Mouse (Mus musculus) heart, embryonic 14.5 days (tissue): ENCODE measurements around the gene Jph3. TPM values are rescaled to one million over a fixed set of nuclear protein-coding genes. Genes with fewer than 3 reads are reported as not detected.

Source experiments
- ATAC-seq: fragments of 200-750 bp; cut with Nextera tagmentation; 2 replicates; pipeline ENCODE4 v1.8.0; 2017; ENCODE audit warnings: low read depth, moderate TSS enrichment; ENCODE audit not compliant: insufficient number of reproducible peaks, insufficient read depth, low FRiP score
- H3K27ac ChIP-seq, 2 experiments: fragments of 200-500 bp in 1 of 2; fragments of 300-500 bp in 1 of 2; sonication (generic) in 1 of 2; replicated peaks in 1 of 2; 2 replicates each; pipeline ENCODE4 v1.5.1; 2012 to 2014; ENCODE audit warnings: low read depth in 2 of 2, low read length in 2 of 2, control low read depth in 1 of 2, mild to moderate bottlenecking in 1 of 2, mixed read lengths in 1 of 2; ENCODE audit not compliant: control insufficient read depth in 1 of 2, insufficient read depth in 1 of 2
- H3K27me3 ChIP-seq: fragments of 300-500 bp; sonication (generic); 2 replicates; pipeline ENCODE4 v1.6.1; 2014; ENCODE audit warnings: mild to moderate bottlenecking, low read length, control low read depth; ENCODE audit not compliant: control insufficient read depth, insufficient read depth
- H3K36me3 ChIP-seq: fragments of 300-500 bp; sonication (generic); 2 replicates; pipeline ENCODE4 v1.6.1; 2014; ENCODE audit warnings: mild to moderate bottlenecking, control low read depth, low read length, mixed read lengths; ENCODE audit not compliant: control insufficient read depth, insufficient read depth
- H3K4me1 ChIP-seq, 2 experiments: fragments of 200-500 bp in 1 of 2; fragments of 300-500 bp in 1 of 2; sonication (generic) in 1 of 2; 2 replicates each; pipeline ENCODE4 v1.6.1; 2012 to 2014; ENCODE audit warnings: low read length in 2 of 2, control low read depth in 1 of 2, mixed read lengths in 1 of 2; ENCODE audit not compliant: control insufficient read depth in 2 of 2, insufficient read depth in 2 of 2
- H3K4me2 ChIP-seq: fragments of 300-500 bp; sonication (generic); 2 replicates; pipeline ENCODE4 v1.6.1; 2014; ENCODE audit warnings: mild to moderate bottlenecking, low read length
- H3K4me3 ChIP-seq, 2 experiments: fragments of 200-500 bp in 1 of 2; fragments of 300-500 bp in 1 of 2; sonication (generic) in 1 of 2; 2 replicates each; pipeline ENCODE4 v1.5.1; 2012 to 2014; ENCODE audit warnings: low read length in 2 of 2, mild to moderate bottlenecking in 2 of 2, control low read depth in 1 of 2, low read depth in 1 of 2, moderate library complexity in 1 of 2; ENCODE audit not compliant: control insufficient read depth in 1 of 2, insufficient read depth in 1 of 2
- H3K9ac ChIP-seq: fragments of 300-500 bp; sonication (generic); 2 replicates; pipeline ENCODE4 v1.6.1; 2014; ENCODE audit warnings: mild to moderate bottlenecking, low read length
- H3K9me3 ChIP-seq: fragments of 300-500 bp; sonication (generic); 2 replicates; pipeline ENCODE4 v1.6.1; 2016; ENCODE audit warnings: low read length, control low read depth; ENCODE audit not compliant: control insufficient read depth
- WGBS: fragments of 180-500 bp; shearing (Covaris S2); extraction: QIAGEN DNeasy Blood & Tissue Kit; methylation state at CpG from one replicate; pipeline ENCODE4 v1.1.7; 2014; 5-methylcytosine and 5-hydroxymethylcytosine counted together
- polyA plus RNA-seq: library from polyadenylated mRNA; unstranded; fragments of >200 nt; fragmentation: Nextera tagmentation; extraction: Ambion mirVana; gene quantifications from 2 replicates; pipeline ENCODE4 v1.2.1, GENCODE M21; 2014

Gene Jph3
- polyA plus RNA-seq, 1 experiment from 2014 or later, result 0.18 TPM

GRCm38 (mm10) chr8:121820840-121821239 lies 91.4 kb downstream of the Jph3 start:
- ATAC-seq, result no peak
- no peak overlapping the region for H3K27ac ChIP-seq
- 95% methylated on average over 6 of the region's 6 CpGs for WGBS
- H3K4me1 ChIP-seq, result no peaks in the 10 kb centered on the region
- no peak overlapping the region for H3K4me3 ChIP-seq
- H3K4me2 ChIP-seq, result no peak overlapping the region
- peaks cover 23% of the 10 kb centered on the region for H3K36me3 ChIP-seq
- H3K9ac ChIP-seq, result no peak overlapping the region
- H3K9me3 ChIP-seq, result no peaks in the 10 kb centered on the region
- H3K27me3 ChIP-seq, result no peaks in the 10 kb centered on the region

GRCm38 (mm10) chr8:121821320-121821719 lies 91.9 kb downstream of the Jph3 start:
- Histone ChIP-seq H3K27me3 (no peaks in the 10 kb centered on the region), H3K4me2 (no peak overlapping the region), H3K9ac (no peak overlapping the region), H3K36me3 (peaks cover 18% of the 10 kb centered on the region), H3K9me3 (no peaks in the 10 kb centered on the region), H3K27ac (no peak overlapping the region), H3K4me1 (no peaks in the 10 kb centered on the region), H3K4me3 (no peak overlapping the region)
- ATAC-seq, result no peak
- WGBS, result 87% methylated on average over 11 of the region's 11 CpGs

- Histone ChIP-seq H3K9ac (no peak overlapping the region), H3K4me2 (no peak overlapping the region), H3K4me1 (no peaks in the 10 kb centered on the region), H3K9me3 (no peaks in the 10 kb centered on the region), H3K27me3 (no peaks in the 10 kb centered on the region), H3K27ac (no peak overlapping the region), H3K4me3 (no peak overlapping the region), H3K36me3 (peaks cover 18% of the 10 kb centered on the region)
- no peak for ATAC-seq
- WGBS, result 90% methylated on average over 9 of the region's 9 CpGs
Observed at GRCm38 (mm10) chr8:121821770-121822169, 92.3 kb downstream of the Jph3 start.

- WGBS, result 83% methylated on average over 5 of the region's 5 CpGs
- no peak overlapping the region for H3K27ac ChIP-seq
- H3K36me3 ChIP-seq, result no peaks in the 10 kb centered on the region
- H3K27me3 ChIP-seq, result no peaks in the 10 kb centered on the region
- ATAC-seq, result no peak
- H3K4me1 ChIP-seq, result peaks cover 10 to 17% of the 10 kb centered on the region in 2 experiments
- no peak overlapping the region for H3K4me3 ChIP-seq
- no peaks in the 10 kb centered on the region for H3K9me3 ChIP-seq
- H3K4me2 ChIP-seq, result no peak overlapping the region
- H3K9ac ChIP-seq, result no peak overlapping the region
Observed at GRCm38 (mm10) chr8:121827726-121828125, 98.3 kb downstream of the Jph3 start.

GRCm38 (mm10) chr8:121828376-121829023 lies 99.1 kb downstream of the Jph3 start:
- Histone ChIP-seq H3K9me3 (no peaks in the 10 kb centered on the region), H3K9ac (peak overlapping the region; percentile 92), H3K4me1 (peaks cover 10 to 17% of the 10 kb centered on the region in 2 experiments), H3K4me2 (peak overlapping the region; percentile 96), H3K4me3 (peak overlapping the region; percentile 75 to 87), H3K27me3 (no peaks in the 10 kb centered on the region), H3K36me3 (no peaks in the 10 kb centered on the region), H3K27ac (no peak overlapping the region)
- 32% methylated on average over 10 of the region's 10 CpGs for WGBS
- no peak for ATAC-seq

- Histone ChIP-seq H3K27me3 (no peaks in the 10 kb centered on the region), H3K36me3 (no peaks in the 10 kb centered on the region), H3K4me3 (peak within 1 kb of the TSS; percentile 75 to 87), H3K4me2 (peak within 1 kb of the TSS; percentile 96), H3K4me1 (peaks cover 10 to 17% of the 10 kb centered on the region in 2 experiments), H3K9me3 (no peaks in the 10 kb centered on the region), H3K9ac (peak within 1 kb of the TSS; percentile 92), H3K27ac (peak within 1 kb of the TSS in 1 of 2 experiments; percentile 44; a peak in 1 of 4 replicates)
- peak; percentile 83 for ATAC-seq
- WGBS, result under 1% methylated on average over 67 of the region's 68 CpGs
Observed at GRCm38 (mm10) chr8:121829048-121829776, 99.8 kb downstream of the Jph3 start, which contains the start of gene Klhdc4. Gene Klhdc4 (minus strand): TSS chr8:121829569.

- Histone ChIP-seq H3K4me2 (peak overlapping the region; percentile 96), H3K36me3 (no peaks in the 10 kb centered on the region), H3K9me3 (no peaks in the 10 kb centered on the region), H3K27ac (peak overlapping the region in 1 of 2 experiments; percentile 44; a peak in 1 of 4 replicates), H3K4me1 (peaks cover 10 to 17% of the 10 kb centered on the region in 2 experiments), H3K27me3 (no peaks in the 10 kb centered on the region), H3K9ac (peak overlapping the region; percentile 92), H3K4me3 (peak overlapping the region; percentile 75 to 87)
- WGBS, result 17% methylated on average over 18 of the region's 18 CpGs
- ATAC-seq, result peak; percentile 26; the same call in 1 of the 2 replicates
Observed at GRCm38 (mm10) chr8:121829777-121830362, 100.4 kb downstream of the Jph3 start.
